Mouse (Mus musculus) forebrain, embryonic 11.5 days (tissue): Measurements from ENCODE around the gene Aspg. TPM values are rescaled to one million over a fixed set of nuclear protein-coding genes. Genes with fewer than 3 reads are reported as not detected.
A peak's percentile ranks its signal among the peaks of the same experiment; 100 is the strongest.

Experiments used
- ATAC-seq: fragments of 200-750 bp; cut with Nextera tagmentation; replicated peaks from 2 replicates; pipeline ENCODE4 v1.8.0; 2017; ENCODE audit warnings: moderate TSS enrichment; ENCODE audit not compliant: low FRiP score
- DNase-seq: peaks from one replicate; pipeline ENCODE4 v3.0.0-alpha.2; 2017; ENCODE audit warnings: low spot score
- H3K27ac ChIP-seq: fragments of 300-500 bp; sonication (generic); 2 replicates; pipeline ENCODE4 v1.5.1; 2014; ENCODE audit warnings: low read depth, low read length
- H3K27me3 ChIP-seq: fragments of 300-500 bp; sonication (generic); 2 replicates; pipeline ENCODE4 v1.6.1; 2014; ENCODE audit warnings: mild to moderate bottlenecking, low read length, mixed read lengths; ENCODE audit not compliant: control insufficient read depth, insufficient read depth
- H3K36me3 ChIP-seq: fragments of 300-500 bp; sonication (generic); 2 replicates; pipeline ENCODE4 v1.6.1; 2014; ENCODE audit warnings: mild to moderate bottlenecking, low read length, moderate library complexity, mixed read lengths; ENCODE audit not compliant: control insufficient read depth, insufficient read depth
- H3K4me1 ChIP-seq: fragments of 300-500 bp; sonication (generic); replicated peaks from 2 replicates; pipeline ENCODE4 v1.6.1; 2014; ENCODE audit warnings: low read length, mixed read lengths; ENCODE audit not compliant: control insufficient read depth, insufficient read depth
- H3K4me2 ChIP-seq: fragments of 300-500 bp; sonication (generic); 2 replicates; pipeline ENCODE4 v1.6.1; 2014; ENCODE audit warnings: low read depth, mild to moderate bottlenecking, low read length, moderate library complexity, mixed read lengths; ENCODE audit not compliant: severe bottlenecking
- H3K4me3 ChIP-seq: fragments of 300-500 bp; sonication (generic); 2 replicates; pipeline ENCODE4 v1.5.1; 2014; ENCODE audit warnings: low read depth, low read length
- H3K9ac ChIP-seq: fragments of 300-500 bp; sonication (generic); 2 replicates; pipeline ENCODE4 v1.6.1; 2014; ENCODE audit warnings: low read length
- H3K9me3 ChIP-seq: fragments of 300-500 bp; sonication (generic); 2 replicates; pipeline ENCODE4 v1.6.1; 2016; ENCODE audit warnings: low read length, mixed read lengths; ENCODE audit not compliant: control insufficient read depth
- WGBS: fragments of 180-500 bp; shearing (Covaris S2); extraction: QIAGEN DNeasy Blood & Tissue Kit; methylation state at CpG from one replicate; pipeline ENCODE4 v1.1.7; 2014; 5-methylcytosine and 5-hydroxymethylcytosine counted together
- polyA plus RNA-seq: library from polyadenylated mRNA; unstranded; fragments of >200 nt; fragmentation: Nextera tagmentation; extraction: Ambion mirVana; gene quantifications from 2 replicates; pipeline ENCODE4 v1.2.1, GENCODE M21; 2014

Aspg gene
- polyA plus RNA-seq, 1 experiment from 2014 or later: 0.29 TPM

GRCm38 (mm10) chr12:112094261-112094880, 12.1 kb upstream of the Aspg start:
- WGBS: 92% methylated on average over 8 of the region's 8 CpGs
- no peak overlapping the region for H3K27ac ChIP-seq
- H3K4me1 ChIP-seq: no peaks in the 10 kb centered on the region
- H3K4me2 ChIP-seq: no peak overlapping the region
- H3K9ac ChIP-seq: no peak overlapping the region
- no peak overlapping the region for H3K4me3 ChIP-seq
- no peak for DNase-seq
- H3K9me3 ChIP-seq: no peaks in the 10 kb centered on the region
- no peak for ATAC-seq
- H3K27me3 ChIP-seq: no peaks in the 10 kb centered on the region
- H3K36me3 ChIP-seq: no peaks in the 10 kb centered on the region

GRCm38 (mm10) chr12:112096051-112096732, 10.3 kb upstream of the Aspg start:
- Histone ChIP-seq H3K36me3 (no peaks in the 10 kb centered on the region), H3K27me3 (no peaks in the 10 kb centered on the region), H3K4me2 (no peak overlapping the region), H3K27ac (no peak overlapping the region), H3K9me3 (no peaks in the 10 kb centered on the region), H3K9ac (no peak overlapping the region), H3K4me3 (no peak overlapping the region), H3K4me1 (no peaks in the 10 kb centered on the region)
- peak; percentile 52 for DNase-seq
- WGBS: 88% methylated on average over 13 of the region's 13 CpGs
- ATAC-seq: no peak

GRCm38 (mm10) chr12:112096733-112097117, 9.8 kb upstream of the Aspg start:
- 81% methylated on average over 8 of the region's 8 CpGs for WGBS
- DNase-seq: no peak
- Histone ChIP-seq H3K9me3 (no peaks in the 10 kb centered on the region), H3K27ac (no peak overlapping the region), H3K36me3 (no peaks in the 10 kb centered on the region), H3K4me1 (no peaks in the 10 kb centered on the region), H3K4me2 (no peak overlapping the region), H3K4me3 (no peak overlapping the region), H3K27me3 (no peaks in the 10 kb centered on the region), H3K9ac (no peak overlapping the region)
- ATAC-seq: no peak

GRCm38 (mm10) chr12:112100106-112100505, 6.4 kb upstream of the Aspg start:
- Histone ChIP-seq H3K36me3 (no peaks in the 10 kb centered on the region), H3K4me1 (no peaks in the 10 kb centered on the region), H3K9ac (no peak overlapping the region), H3K4me3 (no peak overlapping the region), H3K27ac (no peak overlapping the region), H3K4me2 (no peak overlapping the region), H3K9me3 (no peaks in the 10 kb centered on the region), H3K27me3 (no peaks in the 10 kb centered on the region)
- ATAC-seq: no peak
- peak; percentile 41 for DNase-seq
- WGBS: 64% methylated on average over 4 of the region's 4 CpGs

DNA sequence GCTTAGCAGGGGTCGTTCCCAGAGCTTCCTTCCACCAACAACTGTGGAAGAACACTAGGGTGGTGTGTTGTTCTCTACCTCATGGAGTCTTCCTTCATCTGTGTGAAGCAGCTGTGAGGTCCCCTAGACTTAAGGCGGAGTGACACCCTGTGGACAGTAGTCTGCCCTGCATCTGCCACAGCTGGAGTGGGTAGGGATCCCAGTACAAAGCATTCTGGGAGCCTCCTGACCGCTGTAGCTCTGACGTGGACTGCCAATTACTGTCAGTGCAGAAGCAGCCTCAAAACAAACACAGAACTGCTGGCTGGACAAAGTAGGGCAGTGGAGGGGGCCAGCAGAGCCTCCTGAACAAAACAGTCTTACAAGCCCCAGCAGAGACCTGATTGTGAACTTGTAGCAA, 5.4 kb upstream of the Aspg start:
- no peak overlapping the region for H3K9ac ChIP-seq
- no peaks in the 10 kb centered on the region for H3K36me3 ChIP-seq
- 60% methylated on average over 4 of the region's 4 CpGs for WGBS
- DNase-seq (no peak), ATAC-seq (no peak)
- H3K27ac ChIP-seq: no peak overlapping the region
- H3K9me3 ChIP-seq: no peaks in the 10 kb centered on the region
- no peaks in the 10 kb centered on the region for H3K27me3 ChIP-seq
- no peaks in the 10 kb centered on the region for H3K4me1 ChIP-seq
- no peak overlapping the region for H3K4me3 ChIP-seq
- no peak overlapping the region for H3K4me2 ChIP-seq

GRCm38 (mm10) chr12:112103179-112103578, 3.3 kb upstream of the Aspg start:
- no peak overlapping the region for H3K4me3 ChIP-seq
- no peak overlapping the region for H3K9ac ChIP-seq
- H3K27me3 ChIP-seq: no peaks in the 10 kb centered on the region
- ATAC-seq: no peak
- H3K36me3 ChIP-seq: no peaks in the 10 kb centered on the region
- H3K27ac ChIP-seq: no peak overlapping the region
- no peak overlapping the region for H3K4me2 ChIP-seq
- H3K4me1 ChIP-seq: peaks cover 2% of the 10 kb centered on the region; the same call in 1 of the 2 replicates
- no peak for DNase-seq
- 90% methylated on average over 5 of the region's 5 CpGs for WGBS
- no peaks in the 10 kb centered on the region for H3K9me3 ChIP-seq

DNA sequence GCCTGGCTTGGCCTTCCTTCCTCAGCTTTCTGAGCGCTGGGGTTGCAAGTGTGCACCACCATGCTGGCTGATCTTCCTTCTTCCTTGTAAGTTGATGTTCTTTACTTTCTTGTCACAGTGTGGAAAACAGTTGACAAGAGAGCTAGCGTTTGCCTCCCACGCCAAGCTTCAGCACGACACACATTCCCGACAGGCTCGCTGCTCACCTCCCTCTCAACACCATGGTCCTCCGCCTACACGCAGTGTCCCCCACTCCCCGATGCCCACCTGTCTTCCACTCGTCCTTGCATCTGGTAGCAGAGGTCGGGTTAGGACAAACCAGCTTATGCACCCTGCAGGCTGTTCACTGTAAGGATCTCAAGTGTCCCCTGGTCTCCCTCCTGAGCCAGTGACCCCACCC, 1.6 kb upstream of the Aspg start:
- Histone ChIP-seq H3K9ac (no peak overlapping the region), H3K4me3 (no peak overlapping the region), H3K27me3 (no peaks in the 10 kb centered on the region), H3K4me1 (peaks cover 2% of the 10 kb centered on the region; the same call in 1 of the 2 replicates), H3K27ac (no peak overlapping the region), H3K36me3 (no peaks in the 10 kb centered on the region), H3K4me2 (no peak overlapping the region), H3K9me3 (no peaks in the 10 kb centered on the region)
- WGBS: 88% methylated on average over 11 of the region's 11 CpGs
- DNase-seq (no peak), ATAC-seq (no peak)

- Histone ChIP-seq H3K27me3 (no peaks in the 10 kb centered on the region), H3K4me1 (peaks cover 3% of the 10 kb centered on the region), H3K9me3 (no peaks in the 10 kb centered on the region), H3K4me3 (no peak overlapping the region), H3K4me2 (no peak overlapping the region), H3K27ac (no peak overlapping the region), H3K36me3 (no peaks in the 10 kb centered on the region), H3K9ac (no peak overlapping the region)
- no peak for DNase-seq
- WGBS: 87% methylated on average over 8 of the region's 8 CpGs
- ATAC-seq: no peak
These were observed 1.2 kb downstream of the Aspg start for GRCm38 (mm10) chr12:112107685-112108084.
